Mouse (Mus musculus): ENCODE data around the gene Vmn2r24. TPM values are rescaled to one million over a fixed set of nuclear protein-coding genes. Genes with fewer than 3 reads are reported as not detected.
"Not testable (repeated sequence)": the region's sequence is repeated elsewhere in the genome, so short reads cannot be mapped to it uniquely, and the experiment has no call there.

Vmn2r24 gene
- not detected in 2 replicates for polyA plus RNA-seq (2014; fragmentation: Nextera tagmentation; extraction: Ambion mirVana)

- no peak within 1 kb of the TSS for H3K4me2 ChIP-seq (ENCODE audit: low read depth, low read length, severe bottlenecking)
- no peaks in the 10 kb centered on the region for H3K27me3 ChIP-seq (ENCODE audit: control insufficient read depth, insufficient read depth, low read length)
- H3K27ac ChIP-seq (ENCODE audit: low read depth, low read length): no peak within 1 kb of the TSS
- 84% methylated on average over 1 of the region's 1 CpGs for WGBS
- no peaks in the 10 kb centered on the region for H3K9me3 ChIP-seq (ENCODE audit: control insufficient read depth, low read length)
- no peaks in the 10 kb centered on the region for H3K36me3 ChIP-seq (ENCODE audit: control insufficient read depth, insufficient read depth, low read length)
- no peak within 1 kb of the TSS for H3K4me3 ChIP-seq (ENCODE audit: low read depth, low read length)
- no peak within 1 kb of the TSS for H3K9ac ChIP-seq (ENCODE audit: low read length)
- ATAC-seq (replicated peaks; ENCODE audit: low FRiP score): no peak
- H3K4me1 ChIP-seq (replicated peaks; ENCODE audit: control insufficient read depth, insufficient read depth, low read length): no peaks in the 10 kb centered on the region
- DNase-seq (ENCODE audit: low spot score): no peak
These were observed at the start of gene Vmn2r24 for GRCm38 (mm10) chr6:123778579-123778978. Gene Vmn2r24, plus strand, starts transcription at chr6:123778879.

GRCm38 (mm10) chr6:123770031-123770430 is 8.6 kb upstream of the Vmn2r24 start:
- Histone ChIP-seq H3K4me1 (replicated peaks; ENCODE audit: control insufficient read depth, insufficient read depth, low read length) (no peaks in the 10 kb centered on the region), H3K27me3 (ENCODE audit: control insufficient read depth, insufficient read depth, low read length) (no peaks in the 10 kb centered on the region), H3K9ac (ENCODE audit: low read length) (no peak overlapping the region), H3K9me3 (ENCODE audit: control insufficient read depth, low read length) (no peaks in the 10 kb centered on the region), H3K36me3 (ENCODE audit: control insufficient read depth, insufficient read depth, low read length) (no peaks in the 10 kb centered on the region), H3K4me3 (ENCODE audit: low read depth, low read length) (no peak overlapping the region), H3K4me2 (ENCODE audit: low read depth, low read length, severe bottlenecking) (no peak overlapping the region), H3K27ac (ENCODE audit: low read depth, low read length) (no peak overlapping the region)
- ATAC-seq (replicated peaks; ENCODE audit: low FRiP score) (no peak), DNase-seq (ENCODE audit: low spot score) (no peak)
- 94% methylated on average over 3 of the region's 3 CpGs for WGBS

GRCm38 (mm10) chr6:123784857-123785256 is 6.2 kb downstream of the Vmn2r24 start:
- no peaks in the 10 kb centered on the region for H3K36me3 ChIP-seq (ENCODE audit: control insufficient read depth, insufficient read depth, low read length)
- ATAC-seq (replicated peaks; ENCODE audit: low FRiP score) (no peak), DNase-seq (ENCODE audit: low spot score) (no peak)
- no peak overlapping the region for H3K9ac ChIP-seq (ENCODE audit: low read length)
- no peak overlapping the region for H3K4me2 ChIP-seq (ENCODE audit: low read depth, low read length, severe bottlenecking)
- H3K4me1 ChIP-seq (replicated peaks; ENCODE audit: control insufficient read depth, insufficient read depth, low read length): no peaks in the 10 kb centered on the region
- H3K27me3 ChIP-seq (ENCODE audit: control insufficient read depth, insufficient read depth, low read length): no peaks in the 10 kb centered on the region
- no peaks in the 10 kb centered on the region for H3K9me3 ChIP-seq (ENCODE audit: control insufficient read depth, low read length)
- no peak overlapping the region for H3K4me3 ChIP-seq (ENCODE audit: low read depth, low read length)
- no peak overlapping the region for H3K27ac ChIP-seq (ENCODE audit: low read depth, low read length)
- 68% methylated on average over 2 of the region's 2 CpGs for WGBS

GRCm38 (mm10) chr6:123793746-123794145 is 15.1 kb downstream of the Vmn2r24 start:
- Histone ChIP-seq H3K36me3 (ENCODE audit: control insufficient read depth, insufficient read depth, low read length) (no peaks in the 10 kb centered on the region), H3K9ac (ENCODE audit: low read length) (no peak overlapping the region), H3K4me2 (ENCODE audit: low read depth, low read length, severe bottlenecking) (no peak overlapping the region), H3K9me3 (ENCODE audit: control insufficient read depth, low read length) (no peaks in the 10 kb centered on the region), H3K4me3 (ENCODE audit: low read depth, low read length) (no peak overlapping the region), H3K4me1 (replicated peaks; ENCODE audit: control insufficient read depth, insufficient read depth, low read length) (no peaks in the 10 kb centered on the region), H3K27me3 (ENCODE audit: control insufficient read depth, insufficient read depth, low read length) (no peaks in the 10 kb centered on the region), H3K27ac (ENCODE audit: low read depth, low read length) (no peak overlapping the region)
- DNase-seq (ENCODE audit: low spot score) (no peak), ATAC-seq (replicated peaks; ENCODE audit: low FRiP score) (no peak)
- 37% methylated on average over 9 of the region's 9 CpGs for WGBS

GRCm38 (mm10) chr6:123810291-123810690 is 31.6 kb downstream of the Vmn2r24 start:
- not testable (repeated sequence) for H3K4me1 ChIP-seq (replicated peaks; ENCODE audit: control insufficient read depth, insufficient read depth, low read length); DNase-seq (ENCODE audit: low spot score); H3K9me3 ChIP-seq (ENCODE audit: control insufficient read depth, low read length); H3K36me3 ChIP-seq (ENCODE audit: control insufficient read depth, insufficient read depth, low read length); H3K4me2 ChIP-seq (ENCODE audit: low read depth, low read length, severe bottlenecking); H3K27ac ChIP-seq (ENCODE audit: low read depth, low read length); H3K9ac ChIP-seq (ENCODE audit: low read length); ATAC-seq (replicated peaks; ENCODE audit: low FRiP score); H3K4me3 ChIP-seq (ENCODE audit: low read depth, low read length); H3K27me3 ChIP-seq (ENCODE audit: control insufficient read depth, insufficient read depth, low read length)

- H3K27ac ChIP-seq (ENCODE audit: low read depth, low read length): no peak overlapping the region
- H3K4me1 ChIP-seq (replicated peaks; ENCODE audit: control insufficient read depth, insufficient read depth, low read length): no peaks in the 10 kb centered on the region
- no peaks in the 10 kb centered on the region for H3K36me3 ChIP-seq (ENCODE audit: control insufficient read depth, insufficient read depth, low read length)
- no peaks in the 10 kb centered on the region for H3K27me3 ChIP-seq (ENCODE audit: control insufficient read depth, insufficient read depth, low read length)
- no peak overlapping the region for H3K9ac ChIP-seq (ENCODE audit: low read length)
- ATAC-seq (replicated peaks; ENCODE audit: low FRiP score): no peak
- 84% methylated on average over 8 of the region's 8 CpGs for WGBS
- no peak overlapping the region for H3K4me3 ChIP-seq (ENCODE audit: low read depth, low read length)
- no peak overlapping the region for H3K4me2 ChIP-seq (ENCODE audit: low read depth, low read length, severe bottlenecking)
- DNase-seq (ENCODE audit: low spot score): no peak
- H3K9me3 ChIP-seq (ENCODE audit: control insufficient read depth, low read length): no peaks in the 10 kb centered on the region; the same call in 1 of the 2 replicates
These were observed 41.3 kb downstream of the Vmn2r24 start for GRCm38 (mm10) chr6:123819951-123820350.

- H3K27me3 ChIP-seq (ENCODE audit: control insufficient read depth, insufficient read depth, low read length); H3K4me1 ChIP-seq (replicated peaks; ENCODE audit: control insufficient read depth, insufficient read depth, low read length); H3K27ac ChIP-seq (ENCODE audit: low read depth, low read length); H3K4me2 ChIP-seq (ENCODE audit: low read depth, low read length, severe bottlenecking); H3K9ac ChIP-seq (ENCODE audit: low read length); DNase-seq (ENCODE audit: low spot score); H3K9me3 ChIP-seq (ENCODE audit: control insufficient read depth, low read length); ATAC-seq (replicated peaks; ENCODE audit: low FRiP score); H3K36me3 ChIP-seq (ENCODE audit: control insufficient read depth, insufficient read depth, low read length); H3K4me3 ChIP-seq (ENCODE audit: low read depth, low read length): not testable (repeated sequence)
- 83% methylated on average over 2 of the region's 2 CpGs for WGBS
These were observed 74.7 kb downstream of the Vmn2r24 start, which contains the start of gene Vmn2r25 for GRCm38 (mm10) chr6:123853363-123853762. Gene Vmn2r25, minus strand, starts transcription at chr6:123853463.

Other genes with a start within 250 kb of the Vmn2r24 start
- gene Vmn2r21, start 245.5 kb upstream of the Vmn2r24 start, polyA plus RNA-seq (2014; fragmentation: Nextera tagmentation; extraction: Ambion mirVana): not detected in 2 replicates
- not detected in 2 replicates for gene Vmn2r22, start 128.2 kb upstream of the Vmn2r24 start, polyA plus RNA-seq (2014; fragmentation: Nextera tagmentation; extraction: Ambion mirVana)
- gene Vmn2r23, start 76.2 kb upstream of the Vmn2r24 start, polyA plus RNA-seq (2014; fragmentation: Nextera tagmentation; extraction: Ambion mirVana): not detected in 2 replicates
- not detected in 2 replicates for gene Vmn2r25, start 74.6 kb downstream of the Vmn2r24 start, polyA plus RNA-seq (2014; fragmentation: Nextera tagmentation; extraction: Ambion mirVana)
- gene Vmn2r26, start 245.7 kb downstream of the Vmn2r24 start, polyA plus RNA-seq (2014; fragmentation: Nextera tagmentation; extraction: Ambion mirVana): not detected in 2 replicates

Measured in forebrain, embryonic 11.5 days (tissue).